Mouse (Mus musculus) adrenal gland, adult (tissue): ENCODE data around the gene Tgfbr2.
A peak's percentile ranks its signal among the peaks of the same experiment; 100 is the strongest.

Experiments
- DNase-seq, 2 experiments: peaks; one replicate each; pipeline ENCODE4 v3.0.0; 2022 to 2023; ENCODE audit warnings: low spot score in 1 of 2; ENCODE audit not compliant: inconsistent age in 2 of 2

Gene Tgfbr2

GRCm38 (mm10) chr9:116174481-116175461, at the start of gene Tgfbr2:
Tgfbr2 (minus strand) TSS chr9:116175360.
- DNase-seq = peak; percentile 93 to 96

- DNase-seq = no peak
Observed at GRCm38 (mm10) chr9:116223368-116223767, 48.2 kb upstream of the Tgfbr2 start.

GRCm38 (mm10) chr9:116222643-116223042, 47.5 kb upstream of the Tgfbr2 start:
- no peak for DNase-seq

GRCm38 (mm10) chr9:116222000-116222399, 46.8 kb upstream of the Tgfbr2 start:
- DNase-seq = no peak

- DNase-seq = no peak
Observed at GRCm38 (mm10) chr9:116221565-116221964, 46.4 kb upstream of the Tgfbr2 start.

GRCm38 (mm10) chr9:116220616-116221015, 45.5 kb upstream of the Tgfbr2 start:
- DNase-seq = no peak

GRCm38 (mm10) chr9:116220159-116220515, 45.0 kb upstream of the Tgfbr2 start:
- no peak for DNase-seq

- DNase-seq = no peak
Observed at GRCm38 (mm10) chr9:116219234-116220158, 44.3 kb upstream of the Tgfbr2 start.

GRCm38 (mm10) chr9:116218780-116219179, 43.6 kb upstream of the Tgfbr2 start:
- peak in 1 of 2 experiments; percentile 43 for DNase-seq

- DNase-seq = no peak
Observed at GRCm38 (mm10) chr9:116217099-116217498, 41.9 kb upstream of the Tgfbr2 start.

GRCm38 (mm10) chr9:116216677-116217076, 41.5 kb upstream of the Tgfbr2 start:
- DNase-seq = no peak

GRCm38 (mm10) chr9:116214296-116214695, 39.1 kb upstream of the Tgfbr2 start:
- no peak for DNase-seq

- peak in 1 of 2 experiments; percentile 43 for DNase-seq
Observed at GRCm38 (mm10) chr9:116212915-116213619, 37.9 kb upstream of the Tgfbr2 start.

GRCm38 (mm10) chr9:116212069-116212468, 36.9 kb upstream of the Tgfbr2 start:
- DNase-seq = no peak

GRCm38 (mm10) chr9:116208169-116208904, 33.2 kb upstream of the Tgfbr2 start:
- DNase-seq = no peak

- DNase-seq = no peak
Observed at GRCm38 (mm10) chr9:116206901-116207300, 31.7 kb upstream of the Tgfbr2 start.

GRCm38 (mm10) chr9:116203675-116204074, 28.5 kb upstream of the Tgfbr2 start:
- DNase-seq = no peak

GRCm38 (mm10) chr9:116199127-116199526, 24.0 kb upstream of the Tgfbr2 start:
- no peak for DNase-seq

GRCm38 (mm10) chr9:116198488-116198887, 23.3 kb upstream of the Tgfbr2 start:
- DNase-seq = no peak

- DNase-seq = no peak
Observed at GRCm38 (mm10) chr9:116197491-116198170, 22.5 kb upstream of the Tgfbr2 start.
